Mouse (Mus musculus) heart, adult 2 months (tissue): ENCODE data around the gene Lcn9.

Source experiments
- CTCF ChIP-seq: fragments of 200-600 bp; IDR thresholded peaks from 2 replicates; pipeline ENCODE4 v1.8.1; 2022; ENCODE audit warnings: antibody characterized with exemption, mild to moderate bottlenecking, moderate library complexity
- EP300 ChIP-seq: fragments of 200-500 bp; IDR thresholded peaks from 2 replicates; pipeline ENCODE4 v1.6.1; 2011; ENCODE audit warnings: low read depth, low read length, control low read depth; ENCODE audit not compliant: insufficient read depth
- POLR2A ChIP-seq: fragments of 200-500 bp; IDR thresholded peaks from 2 replicates; pipeline ENCODE4 v1.6.1; 2011; ENCODE audit warnings: mild to moderate bottlenecking, low read depth, low read length, control low read depth; ENCODE audit not compliant: insufficient read depth

GRCm38 (mm10) chr2:25813364-25813763, 9.6 kb upstream of the Lcn9 start:
- TF ChIP-seq EP300 (no peak), CTCF (no peak), POLR2A (no peak)
